Mouse (Mus musculus) ES-Bruce4 (cell line): Measurements from ENCODE around the gene Syt16. TPM values are rescaled to one million over a fixed set of nuclear protein-coding genes. Genes with fewer than 3 reads are reported as not detected.

Experiments
- H3K27ac ChIP-seq: 2 replicates; pipeline ENCODE4 v1.5.1; 2012; ENCODE audit warnings: low read length, inconsistent platforms; ENCODE audit not compliant: insufficient read depth
- H3K27me3 ChIP-seq: 2 replicates; pipeline ENCODE4 v1.6.1; 2012; ENCODE audit warnings: mild to moderate bottlenecking, low read length, inconsistent platforms; ENCODE audit not compliant: control insufficient read depth, poor library complexity, insufficient read depth, severe bottlenecking
- H3K36me3 ChIP-seq: 2 replicates; pipeline ENCODE4 v1.6.1; 2012; ENCODE audit warnings: inconsistent platforms, mild to moderate bottlenecking, low read length, moderate library complexity; ENCODE audit not compliant: control insufficient read depth, poor library complexity, insufficient read depth, severe bottlenecking
- H3K4me1 ChIP-seq: one replicate; pipeline ENCODE4 v1.8.1; 2011; ENCODE audit warnings: low read length; ENCODE audit not compliant: control insufficient read depth, insufficient read depth
- H3K4me3 ChIP-seq: 2 replicates; pipeline ENCODE4 v1.5.1; 2011; ENCODE audit warnings: low read depth, mild to moderate bottlenecking, low read length
- H3K9ac ChIP-seq: 2 replicates; pipeline ENCODE4 v1.6.1; 2012; ENCODE audit warnings: low read depth, mild to moderate bottlenecking, inconsistent platforms; ENCODE audit not compliant: poor library complexity, severe bottlenecking
- H3K9me3 ChIP-seq: replicated peaks from 2 replicates; pipeline ENCODE4 v1.6.1; 2012; ENCODE audit warnings: mild to moderate bottlenecking, low read length, inconsistent platforms; ENCODE audit not compliant: control insufficient read depth, poor library complexity, insufficient read depth, severe bottlenecking
- CTCF ChIP-seq: IDR thresholded peaks from one replicate; pipeline ENCODE4 v1.8.1; 2011; ENCODE audit warnings: low read depth, low read length
- EP300 ChIP-seq: IDR thresholded peaks from 2 replicates; pipeline ENCODE4 v1.6.1; 2011; ENCODE audit warnings: low read depth, low read length; ENCODE audit not compliant: insufficient read depth
- POLR2A ChIP-seq: IDR thresholded peaks from one replicate; pipeline ENCODE4 v1.8.1; 2011; ENCODE audit warnings: low read length; ENCODE audit not compliant: insufficient read depth
- polyA plus RNA-seq: library from polyadenylated mRNA; stranded (reverse); fragments of >200 nt; gene quantifications from 2 replicates; pipeline ENCODE4 v1.2.4, GENCODE M21; 2011; ENCODE audit warnings: low read depth; ENCODE audit not compliant: missing spikeins, insufficient read depth, insufficient read length

The Syt16 gene
- polyA plus RNA-seq, 1 experiment, result not detected

- Histone ChIP-seq H3K4me1 (no peaks in the 10 kb centered on the region), H3K4me3 (no peak overlapping the region), H3K9ac (no peak overlapping the region), H3K27ac (no peak overlapping the region), H3K9me3 (no peaks in the 10 kb centered on the region), H3K27me3 (no peaks in the 10 kb centered on the region), H3K36me3 (no peaks in the 10 kb centered on the region)
- TF ChIP-seq POLR2A (no peak), CTCF (no peak), EP300 (no peak)
These were observed 173.8 kb downstream of the Syt16 start for GRCm38 (mm10) chr12:74171257-74171656.

DNA sequence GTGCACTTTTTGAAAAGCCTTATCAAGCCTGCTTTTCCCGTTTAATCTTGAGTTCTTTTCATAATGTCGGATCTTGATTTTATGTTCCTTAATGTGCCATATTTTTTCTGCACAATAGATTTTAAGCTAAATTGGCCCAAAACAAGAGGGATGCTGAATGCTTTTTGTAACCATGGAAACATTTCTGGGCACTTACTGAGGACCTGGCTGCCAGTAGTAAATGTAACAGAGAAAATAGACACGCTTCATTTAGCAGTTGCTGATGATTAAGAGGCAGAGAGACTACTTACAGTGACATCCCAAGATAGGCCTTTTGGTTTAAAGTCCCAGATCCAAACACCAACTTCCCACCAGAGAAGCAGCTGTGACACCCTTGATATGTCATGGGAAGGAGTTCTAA, 176.4 kb downstream of the Syt16 start:
- Histone ChIP-seq H3K9ac (no peak overlapping the region), H3K27ac (no peak overlapping the region), H3K36me3 (no peaks in the 10 kb centered on the region), H3K4me1 (no peaks in the 10 kb centered on the region), H3K9me3 (no peaks in the 10 kb centered on the region), H3K27me3 (no peaks in the 10 kb centered on the region), H3K4me3 (no peak overlapping the region)
- no peak for TF ChIP-seq POLR2A
- TF ChIP-seq CTCF, result no peak
- no peak for TF ChIP-seq EP300

- Histone ChIP-seq H3K4me3 (no peak overlapping the region), H3K4me1 (no peaks in the 10 kb centered on the region)
- TF ChIP-seq EP300 (no peak), CTCF (no peak), POLR2A (no peak)
These were observed 187.1 kb downstream of the Syt16 start for GRCm38 (mm10) chr12:74184596-74184995.

DNA sequence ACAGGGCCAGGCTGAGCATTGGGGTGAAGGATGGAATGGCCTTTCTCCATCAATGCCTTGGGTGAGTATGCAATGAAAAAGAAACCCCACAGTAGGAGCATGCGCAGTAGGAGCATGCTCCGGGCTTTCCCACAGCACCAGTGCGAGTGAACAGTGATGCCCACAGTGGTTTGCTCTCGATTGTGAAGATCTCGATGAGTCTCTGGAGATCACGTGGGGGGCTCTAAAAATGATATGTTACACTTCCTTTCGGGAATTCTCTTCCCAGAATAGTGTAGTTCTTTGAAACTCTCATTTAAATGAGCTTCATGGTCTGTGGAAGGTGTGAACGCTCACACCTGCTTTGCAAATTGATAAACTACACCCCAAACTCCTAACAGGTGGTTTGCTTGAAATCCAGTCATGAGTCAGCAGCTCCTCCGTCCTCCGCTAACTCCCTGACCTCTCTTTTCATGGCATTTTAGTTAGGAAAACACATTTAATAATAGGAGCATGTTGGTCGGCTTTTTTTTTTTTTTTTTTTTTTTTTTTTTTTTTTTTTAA, 190.9 kb downstream of the Syt16 start:
- TF ChIP-seq EP300 (no peak), POLR2A (no peak), CTCF (no peak)
- no peak overlapping the region for H3K27ac ChIP-seq
- H3K4me1 ChIP-seq, result no peaks in the 10 kb centered on the region

More at GRCm38 (mm10) chr12:74184596-74184995, 187.1 kb downstream of the Syt16 start:
- Histone ChIP-seq H3K27ac (no peak overlapping the region), H3K9ac (no peak overlapping the region), H3K27me3 (no peaks in the 10 kb centered on the region), H3K9me3 (peaks cover 7% of the 10 kb centered on the region; the same call in 1 of the 2 replicates), H3K36me3 (no peaks in the 10 kb centered on the region)

DNA sequence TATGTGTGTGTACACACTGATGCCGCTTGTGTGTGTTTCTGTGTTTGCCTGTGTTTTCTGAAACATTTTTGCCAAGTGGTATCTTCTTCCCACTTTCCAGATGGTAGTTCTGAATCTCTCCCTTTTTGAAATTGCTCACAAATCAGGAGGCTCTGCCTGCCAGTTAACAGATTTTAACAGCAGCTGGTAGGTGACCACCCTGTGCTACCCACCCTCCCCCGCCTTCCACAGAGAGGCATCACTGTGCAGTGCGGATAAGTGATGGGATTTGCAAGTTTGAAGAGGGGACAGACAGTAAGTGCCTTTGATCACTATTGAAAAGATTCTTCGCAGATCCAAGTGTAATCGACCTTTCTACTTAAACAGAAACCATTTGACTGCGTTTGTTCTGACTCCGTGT, 191.4 kb downstream of the Syt16 start:
- Histone ChIP-seq H3K4me3 (no peak overlapping the region), H3K36me3 (no peaks in the 10 kb centered on the region), H3K9ac (no peak overlapping the region), H3K27ac (no peak overlapping the region), H3K4me1 (no peaks in the 10 kb centered on the region), H3K27me3 (no peaks in the 10 kb centered on the region), H3K9me3 (peaks cover 7% of the 10 kb centered on the region; the same call in 1 of the 2 replicates)
- TF ChIP-seq CTCF (no peak), POLR2A (no peak), EP300 (no peak)

More for the DNA sequence above, 190.9 kb downstream of the Syt16 start:
- H3K27me3 ChIP-seq, result no peaks in the 10 kb centered on the region
- H3K4me3 ChIP-seq, result no peak overlapping the region
- H3K9me3 ChIP-seq, result peaks cover 7% of the 10 kb centered on the region; the same call in 1 of the 2 replicates
- H3K36me3 ChIP-seq, result no peaks in the 10 kb centered on the region
- H3K9ac ChIP-seq, result no peak overlapping the region

DNA sequence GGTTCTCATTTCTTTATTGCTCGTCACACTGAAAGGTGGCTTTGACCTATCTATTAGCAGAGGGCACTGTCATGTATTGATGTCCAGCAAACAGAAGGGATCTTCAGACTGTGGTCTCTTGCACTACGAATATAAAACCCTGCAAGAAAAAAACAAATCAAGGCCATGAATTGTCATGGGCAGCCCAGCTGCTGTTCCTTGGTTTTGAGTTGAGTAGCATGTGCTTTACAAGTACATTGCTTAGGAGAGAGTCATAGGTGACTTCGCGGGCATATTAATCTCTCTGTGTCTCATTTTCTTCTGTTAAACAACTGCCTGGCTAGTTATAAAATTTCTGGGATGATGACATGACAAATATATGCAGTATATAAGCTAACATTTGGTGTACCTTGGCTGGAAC, 192.4 kb downstream of the Syt16 start:
- no peak overlapping the region for H3K4me3 ChIP-seq
- no peaks in the 10 kb centered on the region; the same call in 1 of the 2 replicates for H3K9me3 ChIP-seq
- no peaks in the 10 kb centered on the region for H3K27me3 ChIP-seq
- TF ChIP-seq EP300 (no peak), CTCF (no peak), POLR2A (no peak)
- H3K27ac ChIP-seq, result no peak overlapping the region
- H3K4me1 ChIP-seq, result no peaks in the 10 kb centered on the region
- H3K9ac ChIP-seq, result no peak overlapping the region
- no peaks in the 10 kb centered on the region for H3K36me3 ChIP-seq
